Mouse (Mus musculus) erythroblast, adult 5-6 weeks (primary cell): Measurements from ENCODE around the gene Ift46. TPM values are rescaled to one million over a fixed set of nuclear protein-coding genes. Genes with fewer than 3 reads are reported as not detected.

Experiments
- ATAC-seq: replicated peaks from 2 replicates; pipeline ENCODE4 v1.8.0; 2016; ENCODE audit warnings: moderate number of reproducible peaks, mild to moderate bottlenecking, moderate TSS enrichment, inconsistent platforms; ENCODE audit not compliant: poor library complexity, low FRiP score, severe bottlenecking
- total RNA-seq, 2 experiments: library from RNA; stranded (forward) in 1 of 2; stranded (reverse) in 1 of 2; fragments of 150-400 nt in 1 of 2; fragments of 200-764, 138-1000 nt in 1 of 2; gene quantifications; 2 replicates each; pipeline versions ENCODE4 v1.2.3 to v1.2.4; 2015 to 2017; ENCODE audit warnings: low replicate concordance in 2 of 2

Ift46 gene
- total RNA-seq, 2 experiments from 2014 or later = 40.4 to 85.9 TPM

- no peak for ATAC-seq
Observed at GRCm38 (mm10) chr9:44802808-44803450, 35.2 kb downstream of the Ift46 start, which contains the start of gene Ttc36. Gene Ttc36 (minus strand): TSS chr9:44803072.

GRCm38 (mm10) chr9:44804678-44805077 lies 37.0 kb downstream of the Ift46 start:
- no peak for ATAC-seq

- no peak for ATAC-seq
Observed at GRCm38 (mm10) chr9:44805536-44805935, 37.8 kb downstream of the Ift46 start.

GRCm38 (mm10) chr9:44807141-44807540 lies 39.4 kb downstream of the Ift46 start:
- ATAC-seq = no peak

- no peak for ATAC-seq
Observed at GRCm38 (mm10) chr9:44807778-44808177, 40.1 kb downstream of the Ift46 start.

- ATAC-seq = no peak
Observed at GRCm38 (mm10) chr9:44810316-44810715, 42.6 kb downstream of the Ift46 start.

- ATAC-seq = no peak
Observed at GRCm38 (mm10) chr9:44814179-44814578, 46.5 kb downstream of the Ift46 start.

GRCm38 (mm10) chr9:44817522-44817921 lies 49.8 kb downstream of the Ift46 start:
- no peak for ATAC-seq

GRCm38 (mm10) chr9:44819920-44820827 lies 52.5 kb downstream of the Ift46 start:
- ATAC-seq = no peak

- no peak for ATAC-seq
Observed at GRCm38 (mm10) chr9:44826660-44827059, 59.0 kb downstream of the Ift46 start.

- no peak for ATAC-seq
Observed at GRCm38 (mm10) chr9:44828944-44829343, 61.2 kb downstream of the Ift46 start.

- ATAC-seq = no peak
Observed at GRCm38 (mm10) chr9:44830506-44830905, 62.8 kb downstream of the Ift46 start.

GRCm38 (mm10) chr9:44832356-44832755 lies 64.6 kb downstream of the Ift46 start:
- ATAC-seq = no peak

- peak; percentile 72 for ATAC-seq
Observed at GRCm38 (mm10) chr9:44836439-44836838, 68.7 kb downstream of the Ift46 start.

GRCm38 (mm10) chr9:44841241-44841640 lies 73.5 kb downstream of the Ift46 start:
- ATAC-seq = peak; percentile 61; the same call in 1 of the 2 replicates

Other genes starting within 250 kb of the Ift46 start
- not detected in 2 replicates for gene Cxcr5, start 206.0 kb upstream of the Ift46 start, total RNA-seq (2015; ENCODE audit: low replicate concordance)
- gene Cxcr5, start 206.0 kb upstream of the Ift46 start, total RNA-seq (2017; ENCODE audit: low replicate concordance) = not detected in 2 replicates
- 53.1 and 53.8 TPM in 2 replicates for gene Ddx6, start 163.0 kb upstream of the Ift46 start, total RNA-seq (2015; ENCODE audit: low replicate concordance)
- 109 and 114 TPM in 2 replicates for gene Ddx6, start 163.0 kb upstream of the Ift46 start, total RNA-seq (2017; ENCODE audit: low replicate concordance)
- gene Treh, start 94.7 kb upstream of the Ift46 start, total RNA-seq (2015; ENCODE audit: low replicate concordance) = not detected in 2 replicates
- not detected in 2 replicates for gene Treh, start 94.7 kb upstream of the Ift46 start, total RNA-seq (2017; ENCODE audit: low replicate concordance)
- 0.42 and 6.1 TPM in 2 replicates for gene Phldb1, start 32.7 kb upstream of the Ift46 start, total RNA-seq (2015; ENCODE audit: low replicate concordance)
- gene Phldb1, start 32.7 kb upstream of the Ift46 start, total RNA-seq (2017; ENCODE audit: low replicate concordance) = 2.9 TPM in 2 replicates
- 52.6 and 60.4 TPM in 2 replicates for gene Arcn1, start 63 bp upstream of the Ift46 start, total RNA-seq (2015; ENCODE audit: low replicate concordance)
- 66.1 and 94.8 TPM in 2 replicates for gene Arcn1, start 63 bp upstream of the Ift46 start, total RNA-seq (2017; ENCODE audit: low replicate concordance)
- gene Tmem25, start 31.4 kb downstream of the Ift46 start, total RNA-seq (2015; ENCODE audit: low replicate concordance) = not detected in 2 replicates
- not detected in 2 replicates for gene Tmem25, start 31.4 kb downstream of the Ift46 start, total RNA-seq (2017; ENCODE audit: low replicate concordance)
- gene Ttc36, start 35.2 kb downstream of the Ift46 start, total RNA-seq (2015; ENCODE audit: low replicate concordance) = not detected in 2 replicates
- gene Ttc36, start 35.2 kb downstream of the Ift46 start, total RNA-seq (2017; ENCODE audit: low replicate concordance) = 1.4 TPM in 1 of 2 replicates, not detected in the other
- gene Kmt2a, start 113.4 kb downstream of the Ift46 start, total RNA-seq (2015; ENCODE audit: low replicate concordance) = 15.8 and 32.8 TPM in 2 replicates
- gene Kmt2a, start 113.4 kb downstream of the Ift46 start, total RNA-seq (2017; ENCODE audit: low replicate concordance) = 6.0 and 7.8 TPM in 2 replicates
- gene Atp5l, start 152.8 kb downstream of the Ift46 start, total RNA-seq (2015; ENCODE audit: low replicate concordance) = 219 and 228 TPM in 2 replicates
- 38.1 and 117 TPM in 2 replicates for gene Atp5l, start 152.8 kb downstream of the Ift46 start, total RNA-seq (2017; ENCODE audit: low replicate concordance)
- gene Ube4a, start 197.7 kb downstream of the Ift46 start, total RNA-seq (2015; ENCODE audit: low replicate concordance) = 19.0 and 38.2 TPM in 2 replicates
- gene Ube4a, start 197.7 kb downstream of the Ift46 start, total RNA-seq (2017; ENCODE audit: low replicate concordance) = 29.6 and 53.4 TPM in 2 replicates
- 6.9 TPM in 1 of 2 replicates, not detected in the other for gene Cd3g, start 212.5 kb downstream of the Ift46 start, total RNA-seq (2015; ENCODE audit: low replicate concordance)
- gene Cd3g, start 212.5 kb downstream of the Ift46 start, total RNA-seq (2017; ENCODE audit: low replicate concordance) = 0.98 and 6.6 TPM in 2 replicates
- not detected in 2 replicates for gene Cd3d, start 213.9 kb downstream of the Ift46 start, total RNA-seq (2015; ENCODE audit: low replicate concordance)
- gene Cd3d, start 213.9 kb downstream of the Ift46 start, total RNA-seq (2017; ENCODE audit: low replicate concordance) = not detected in 2 replicates
- gene Cd3e, start 241.7 kb downstream of the Ift46 start, total RNA-seq (2015; ENCODE audit: low replicate concordance) = not detected in 2 replicates
- 0.43 TPM in 1 of 2 replicates, not detected in the other for gene Cd3e, start 241.7 kb downstream of the Ift46 start, total RNA-seq (2017; ENCODE audit: low replicate concordance)